23 mouse cellular contexts compared by ENCODE assay signal in genomic region chr8:95441491-95442039, GRCm38 (mm10). TPM values are rescaled to one million over a fixed set of nuclear protein-coding genes. Genes with fewer than 3 reads are reported as not detected.
DNase-seq lines count a peak whose midpoint lies in the region; ATAC-seq and TF ChIP-seq lines count a peak whose summit lies in the region.
"Had no signal": no experiment of that assay in that cellular context is flagged by ENCODE, and none has a peak within 500 bp of the region (broad histone marks: within the 10 kb centered on the region; RNA-seq: fewer than 3 reads in every experiment).

No protein-coding gene starts in this region.

- ATAC-seq in midbrain, embryonic 13.5 days = no peak
- no peak for ATAC-seq in midbrain, postnatal 0 days (ENCODE audit: low FRiP score)
- peak; percentile 56; the same call in 1 of the 2 replicates for ATAC-seq in common myeloid progenitor, adult 5-6 weeks (replicated peaks; ENCODE audit: low read depth, poor library complexity, severe bottlenecking)
- peak; percentile 45; the same call in 1 of the 2 replicates for ATAC-seq in intestine, postnatal 0 days
- ATAC-seq: forebrain, postnatal 0 days; hindbrain, embryonic 16.5 days had no signal

- H3K9me3 ChIP-seq in midbrain, embryonic 13.5 days = no peaks in the 10 kb centered on the region
- no peaks in the 10 kb centered on the region for H3K9me3 ChIP-seq in midbrain, postnatal 0 days (ENCODE audit: low read length)
- H3K9me3 ChIP-seq in intestine, postnatal 0 days (ENCODE audit: control insufficient read depth) = no peaks in the 10 kb centered on the region
- H3K9me3 ChIP-seq: embryonic facial prominence, embryonic 10.5 days; heart, embryonic 15.5 days; limb, embryonic 13.5 days; midbrain, embryonic 12.5 days; neural tube, embryonic 12.5 days had no signal

- 62% methylated on average over 5 of the region's 5 CpGs for whole genome bisulfite sequencing in midbrain, embryonic 13.5 days
- WGBS in midbrain, postnatal 0 days = 56% methylated on average over 5 of the region's 5 CpGs
- WGBS in intestine, postnatal 0 days = 28% methylated on average over 5 of the region's 5 CpGs

- H3K36me3 ChIP-seq in midbrain, embryonic 13.5 days = no peaks in the 10 kb centered on the region; the same call in 1 of the 2 replicates
- no peaks in the 10 kb centered on the region for H3K36me3 ChIP-seq in midbrain, postnatal 0 days (ENCODE audit: insufficient read depth, low read length)
- no peaks in the 10 kb centered on the region for H3K36me3 ChIP-seq in intestine, postnatal 0 days (ENCODE audit: control insufficient read depth, insufficient read depth)
- H3K36me3 ChIP-seq: heart, embryonic 15.5 days; limb, embryonic 13.5 days; midbrain, embryonic 12.5 days had no signal

- TF ChIP-seq CTCF in midbrain, postnatal 0 days (IDR thresholded peaks at IDR 0.05) = no peak
- no peak for TF ChIP-seq CTCF in intestine, postnatal 0 days (IDR thresholded peaks at IDR 0.05; ENCODE audit: low read depth)

- H3K4me2 ChIP-seq in midbrain, embryonic 13.5 days (replicated peaks) = no peak overlapping the region
- H3K4me2 ChIP-seq in midbrain, postnatal 0 days (ENCODE audit: low read depth, low read length, poor library complexity, severe bottlenecking) = no peak overlapping the region
- no peak overlapping the region for H3K4me2 ChIP-seq in intestine, postnatal 0 days (replicated peaks; ENCODE audit: low read depth)
- H3K4me2 ChIP-seq: heart, embryonic 15.5 days; limb, embryonic 13.5 days; midbrain, embryonic 12.5 days; neural tube, embryonic 12.5 days had no signal

- H3K9ac ChIP-seq in midbrain, embryonic 13.5 days (replicated peaks) = 0 out of 2 replicates have a peak overlapping the region, but pooled peaks have one; percentile 25
- no peak overlapping the region for H3K9ac ChIP-seq in midbrain, postnatal 0 days (replicated peaks; ENCODE audit: low read length, poor library complexity, severe bottlenecking)
- H3K9ac ChIP-seq in intestine, postnatal 0 days (ENCODE audit: low read depth, low read length) = no peak overlapping the region
- H3K9ac ChIP-seq: forebrain, postnatal 0 days; heart, embryonic 15.5 days; limb, embryonic 13.5 days; midbrain, embryonic 12.5 days; neural tube, embryonic 12.5 days had no signal

- no peak for DNase-seq in midbrain, postnatal 0 days (ENCODE audit: low spot score)
- DNase-seq in adrenal gland, postnatal 10 days = no peak
- no peak for DNase-seq in embryo, embryonic 11 days
- no peak for DNase-seq in frontal cortex, postnatal 10 days (ENCODE audit: low spot score in 2 of 2)
- DNase-seq: cerebellum, adult 9-10 months; forebrain, postnatal 0 days; gastrocnemius, postnatal 25 days; heart, adult 2 months; heart, postnatal 4 days; kidney, adult 11 months; kidney, postnatal 4 days; lung, adult 18-20 months; lung, postnatal 10 days; right cerebral cortex, adult 18-20 months had no signal

- H3K4me1 ChIP-seq in midbrain, embryonic 13.5 days (replicated peaks) = no peaks in the 10 kb centered on the region
- H3K4me1 ChIP-seq in midbrain, postnatal 0 days (ENCODE audit: insufficient read depth, low read length) = no peaks in the 10 kb centered on the region
- H3K4me1 ChIP-seq in intestine, postnatal 0 days (replicated peaks; ENCODE audit: control insufficient read depth, insufficient read depth, low read length) = no peaks in the 10 kb centered on the region
- H3K4me1 ChIP-seq: embryonic facial prominence, embryonic 10.5 days; limb, embryonic 13.5 days; midbrain, embryonic 12.5 days; neural tube, embryonic 12.5 days had no signal

- no peak overlapping the region for H3K27ac ChIP-seq in midbrain, embryonic 13.5 days
- H3K27ac ChIP-seq in midbrain, postnatal 0 days (ENCODE audit: low read depth, low read length) = no peak overlapping the region
- no peak overlapping the region for H3K27ac ChIP-seq in intestine, postnatal 0 days (ENCODE audit: low read depth, low read length)
- H3K27ac ChIP-seq: embryonic facial prominence, embryonic 10.5 days; heart, adult 2 months; heart, embryonic 15.5 days; limb, embryonic 13.5 days; midbrain, embryonic 12.5 days; neural tube, embryonic 12.5 days had no signal

- H3K27me3 ChIP-seq in midbrain, embryonic 13.5 days = no peaks in the 10 kb centered on the region
- no peaks in the 10 kb centered on the region for H3K27me3 ChIP-seq in midbrain, postnatal 0 days (ENCODE audit: insufficient read depth, low read length)
- H3K27me3 ChIP-seq in intestine, postnatal 0 days (replicated peaks; ENCODE audit: control insufficient read depth, insufficient read depth, low read length) = no peaks in the 10 kb centered on the region
- H3K27me3 ChIP-seq: heart, embryonic 15.5 days; limb, embryonic 13.5 days; midbrain, embryonic 12.5 days; neural tube, embryonic 12.5 days had no signal

- H3K4me3 ChIP-seq in midbrain, embryonic 13.5 days (replicated peaks) = no peak overlapping the region
- no peak overlapping the region for H3K4me3 ChIP-seq in midbrain, postnatal 0 days (ENCODE audit: low read depth, low read length)
- H3K4me3 ChIP-seq in intestine, postnatal 0 days (ENCODE audit: low read depth, low read length) = no peak overlapping the region
- H3K4me3 ChIP-seq: embryonic facial prominence, embryonic 10.5 days; heart, adult 2 months; heart, embryonic 15.5 days; limb, embryonic 13.5 days; midbrain, embryonic 12.5 days; neural tube, embryonic 12.5 days had no signal

RNA-seq across cellular contexts. Expression of gene Cfap20, which starts 6.9 kb away (rescaled TPM):
- polyA plus RNA-seq in midbrain, embryonic 13.5 days (2015; fragmentation: Nextera tagmentation; extraction: Ambion mirVana) = 130 and 135 TPM in 2 replicates
- total RNA-seq in midbrain, postnatal 0 days (2014; rRNA removed) = 71.9 and 80.4 TPM in 2 replicates
- polyA plus RNA-seq in midbrain, postnatal 0 days (2015; fragmentation: Nextera tagmentation; extraction: Ambion mirVana) = 119 and 129 TPM in 2 replicates
- total RNA-seq in common myeloid progenitor, adult 5-6 weeks (2017) = 76.7 and 79.5 TPM in 2 replicates
- polyA plus RNA-seq in intestine, postnatal 0 days (2015; fragmentation: Nextera tagmentation; extraction: Ambion mirVana) = 61.5 and 62.2 TPM in 2 replicates
- total RNA-seq in adrenal gland, postnatal 10 days (2021) = 10 to 100 TPM; 48.4 to 57.7 TPM

RNA-seq across cellular contexts. Expression of gene Csnk2a2, which starts 48.3 kb away (rescaled TPM):
- 9.9 and 11.2 TPM in 2 replicates for polyA plus RNA-seq in midbrain, embryonic 13.5 days (2015; fragmentation: Nextera tagmentation; extraction: Ambion mirVana)
- total RNA-seq in midbrain, postnatal 0 days (2014; rRNA removed) = 19.8 and 28.1 TPM in 2 replicates
- polyA plus RNA-seq in midbrain, postnatal 0 days (2015; fragmentation: Nextera tagmentation; extraction: Ambion mirVana) = 8.1 and 9.6 TPM in 2 replicates
- 38.8 and 41.4 TPM in 2 replicates for total RNA-seq in common myeloid progenitor, adult 5-6 weeks (2017)
- 6.7 and 7.2 TPM in 2 replicates for polyA plus RNA-seq in intestine, postnatal 0 days (2015; fragmentation: Nextera tagmentation; extraction: Ambion mirVana)
- total RNA-seq in adrenal gland, postnatal 10 days (2021) = 10 to 100 TPM; 68.8 to 70.0 TPM

Comparison
In these comparisons a context has a peak if more than half of its experiments do, and no peak if none do; other contexts are left out.
1. ATAC-seq: peak in common myeloid progenitor, adult 5-6 weeks (single experiment) and intestine, postnatal 0 days (single experiment); none in midbrain, embryonic 13.5 days (single experiment) and midbrain, postnatal 0 days (single experiment).